Mouse (Mus musculus) CD4-positive, CD25-positive, alpha-beta regulatory T cell, adult 9 weeks (primary cell): ENCODE data around the gene Wdr83os. TPM values are rescaled to one million over a fixed set of nuclear protein-coding genes. Genes with fewer than 3 reads are reported as not detected.

Experiments used
- polyA plus RNA-seq: library from polyadenylated mRNA; unstranded; fragments of 100-300 nt; shearing (Covaris generic); gene quantifications from one replicate; pipeline ENCODE4 v1.2.1, GENCODE M21; 2017

Gene Wdr83os
- 190 TPM for polyA plus RNA-seq

GRCm38 (mm10) chr8:85080532-85081215 lies at the start of gene Wdr83os:
Gene Wdr83os (plus strand): TSS chr8:85080740.

GRCm38 (mm10) chr8:85036718-85037365 lies 43.7 kb upstream of the Wdr83os start, which contains the start of gene Tnpo2:
Gene Tnpo2 (plus strand): TSS chr8:85036915.

GRCm38 (mm10) chr8:85059879-85060616 lies 20.5 kb upstream of the Wdr83os start, which contains the start of gene Fbxw9:
Gene Fbxw9 (plus strand): TSS chr8:85060055.

GRCm38 (mm10) chr8:85067982-85068381 lies 12.6 kb upstream of the Wdr83os start, which contains the start of gene Gm5741:
Gene Gm5741 (minus strand): TSS chr8:85067982.

GRCm38 (mm10) chr8:85071514-85072281 lies 8.8 kb upstream of the Wdr83os start, which contains the start of gene Dhps:
Gene Dhps (plus strand): TSS chr8:85071757.

GRCm38 (mm10) chr8:85081216-85081555 lies 646 bp downstream of the Wdr83os start, which contains the start of gene Wdr83:
Gene Wdr83 (minus strand): TSS chr8:85081306.

GRCm38 (mm10) chr8:85083108-85083813 lies 2.7 kb downstream of the Wdr83os start, which contains the start of gene Man2b1:
Gene Man2b1 (plus strand): TSS chr8:85083270.

GRCm38 (mm10) chr8:85122995-85123394 lies 42.5 kb downstream of the Wdr83os start, which contains the start of gene Zfp791:
Gene Zfp791 (minus strand): TSS chr8:85123095.

Other genes starting within 250 kb of the Wdr83os start
- gene Gadd45gip1, start 249.2 kb upstream of the Wdr83os start, polyA plus RNA-seq: 20.8 TPM
- 200 TPM for gene Rad23a, start 240.1 kb upstream of the Wdr83os start, polyA plus RNA-seq
- 494 TPM for gene Calr, start 233.8 kb upstream of the Wdr83os start, polyA plus RNA-seq
- 110 TPM for gene Farsa, start 223.8 kb upstream of the Wdr83os start, polyA plus RNA-seq
- gene Syce2, start 208.6 kb upstream of the Wdr83os start, polyA plus RNA-seq: 7.1 TPM
- gene Gcdh, start 186.8 kb upstream of the Wdr83os start, polyA plus RNA-seq: 38.4 TPM
- 0.60 TPM for gene Klf1, start 178.8 kb upstream of the Wdr83os start, polyA plus RNA-seq
- 22.3 TPM for gene Dnase2a, start 172.2 kb upstream of the Wdr83os start, polyA plus RNA-seq
- 1.3 TPM for gene Mast1, start 143.4 kb upstream of the Wdr83os start, polyA plus RNA-seq
- not detected for gene Rtbdn, start 133.7 kb upstream of the Wdr83os start, polyA plus RNA-seq
- gene Gm49661, start 111.3 kb upstream of the Wdr83os start, polyA plus RNA-seq: not detected
- 233 TPM for gene Prdx2, start 111.2 kb upstream of the Wdr83os start, polyA plus RNA-seq
- 108 TPM for gene Rnaseh2a, start 111.0 kb upstream of the Wdr83os start, polyA plus RNA-seq
- gene Junb, start 102.0 kb upstream of the Wdr83os start, polyA plus RNA-seq: 339 TPM
- 4.4 TPM for gene Hook2, start 90.1 kb upstream of the Wdr83os start, polyA plus RNA-seq
- gene Best2, start 66.2 kb upstream of the Wdr83os start, polyA plus RNA-seq: not detected
- 60.6 TPM for gene Asna1, start 55.5 kb upstream of the Wdr83os start, polyA plus RNA-seq
- gene Trir, start 53.9 kb upstream of the Wdr83os start, polyA plus RNA-seq: 122 TPM
- gene Tnpo2, start 43.8 kb upstream of the Wdr83os start, polyA plus RNA-seq: 51.4 TPM
- 10.1 TPM for gene Fbxw9, start 20.7 kb upstream of the Wdr83os start, polyA plus RNA-seq
- gene Gm5741, start 12.8 kb upstream of the Wdr83os start, polyA plus RNA-seq: 2.5 TPM
- 57.7 TPM for gene Dhps, start 9.0 kb upstream of the Wdr83os start, polyA plus RNA-seq
- 46.6 TPM for gene Wdr83, start 566 bp downstream of the Wdr83os start, polyA plus RNA-seq
- 167 TPM for gene Man2b1, start 2.5 kb downstream of the Wdr83os start, polyA plus RNA-seq
- not detected for gene Zfp791, start 42.4 kb downstream of the Wdr83os start, polyA plus RNA-seq
- not detected for gene Cks1brt, start 71.2 kb downstream of the Wdr83os start, polyA plus RNA-seq
- gene Olfr371, start 145.2 kb downstream of the Wdr83os start, polyA plus RNA-seq: not detected
- 29.8 TPM for gene Orc6, start 218.9 kb downstream of the Wdr83os start, polyA plus RNA-seq
- 120 TPM for gene Vps35, start 219.1 kb downstream of the Wdr83os start, polyA plus RNA-seq